Mouse (Mus musculus) limb, embryonic 15.5 days (tissue): ENCODE results near the gene Clec2l. TPM values are rescaled to one million over a fixed set of nuclear protein-coding genes. Genes with fewer than 3 reads are reported as not detected.

Source experiments
- ATAC-seq: fragments of 200-750 bp; cut with Nextera tagmentation; 2 replicates; pipeline ENCODE4 v1.8.0; 2017; ENCODE audit warnings: low read depth, moderate TSS enrichment; ENCODE audit not compliant: insufficient number of reproducible peaks, low FRiP score, low TSS enrichment
- H3K27ac ChIP-seq: fragments of 300-500 bp; sonication (generic); 2 replicates; pipeline ENCODE4 v1.5.1; 2015; ENCODE audit warnings: moderate library complexity, mild to moderate bottlenecking, inconsistent platforms
- H3K27me3 ChIP-seq: fragments of 300-500 bp; sonication (generic); 2 replicates; pipeline ENCODE4 v1.6.1; 2015; ENCODE audit warnings: inconsistent platforms
- H3K36me3 ChIP-seq: fragments of 300-500 bp; sonication (generic); 2 replicates; pipeline ENCODE4 v1.6.1; 2015; ENCODE audit warnings: inconsistent platforms
- H3K4me1 ChIP-seq: fragments of 300-500 bp; sonication (generic); 2 replicates; pipeline ENCODE4 v1.6.1; 2015; ENCODE audit warnings: inconsistent platforms
- H3K4me2 ChIP-seq: fragments of 300-500 bp; sonication (generic); 2 replicates; pipeline ENCODE4 v1.6.1; 2015; ENCODE audit warnings: mild to moderate bottlenecking, inconsistent platforms
- H3K4me3 ChIP-seq: fragments of 300-500 bp; sonication (generic); 2 replicates; pipeline ENCODE4 v1.5.1; 2015; ENCODE audit warnings: mild to moderate bottlenecking, inconsistent platforms
- H3K9ac ChIP-seq: fragments of 300-500 bp; sonication (generic); 2 replicates; pipeline ENCODE4 v1.6.1; 2015; ENCODE audit warnings: inconsistent platforms
- H3K9me3 ChIP-seq: fragments of 300-500 bp; sonication (generic); 2 replicates; pipeline ENCODE4 v1.6.1; 2016; ENCODE audit warnings: inconsistent platforms
- WGBS: fragments of 180-500 bp; shearing (Covaris S2); methylation state at CpG from one replicate; pipeline ENCODE4 v1.1.7; 2015; 5-methylcytosine and 5-hydroxymethylcytosine counted together
- polyA plus RNA-seq: library from polyadenylated mRNA; unstranded; fragments of >200 nt; fragmentation: Nextera tagmentation; extraction: Ambion mirVana; gene quantifications from 2 replicates; pipeline ENCODE4 v1.2.1, GENCODE M21; 2015

Gene Clec2l
- polyA plus RNA-seq, result 2.1 and 2.5 TPM in 2 replicates

DNA sequence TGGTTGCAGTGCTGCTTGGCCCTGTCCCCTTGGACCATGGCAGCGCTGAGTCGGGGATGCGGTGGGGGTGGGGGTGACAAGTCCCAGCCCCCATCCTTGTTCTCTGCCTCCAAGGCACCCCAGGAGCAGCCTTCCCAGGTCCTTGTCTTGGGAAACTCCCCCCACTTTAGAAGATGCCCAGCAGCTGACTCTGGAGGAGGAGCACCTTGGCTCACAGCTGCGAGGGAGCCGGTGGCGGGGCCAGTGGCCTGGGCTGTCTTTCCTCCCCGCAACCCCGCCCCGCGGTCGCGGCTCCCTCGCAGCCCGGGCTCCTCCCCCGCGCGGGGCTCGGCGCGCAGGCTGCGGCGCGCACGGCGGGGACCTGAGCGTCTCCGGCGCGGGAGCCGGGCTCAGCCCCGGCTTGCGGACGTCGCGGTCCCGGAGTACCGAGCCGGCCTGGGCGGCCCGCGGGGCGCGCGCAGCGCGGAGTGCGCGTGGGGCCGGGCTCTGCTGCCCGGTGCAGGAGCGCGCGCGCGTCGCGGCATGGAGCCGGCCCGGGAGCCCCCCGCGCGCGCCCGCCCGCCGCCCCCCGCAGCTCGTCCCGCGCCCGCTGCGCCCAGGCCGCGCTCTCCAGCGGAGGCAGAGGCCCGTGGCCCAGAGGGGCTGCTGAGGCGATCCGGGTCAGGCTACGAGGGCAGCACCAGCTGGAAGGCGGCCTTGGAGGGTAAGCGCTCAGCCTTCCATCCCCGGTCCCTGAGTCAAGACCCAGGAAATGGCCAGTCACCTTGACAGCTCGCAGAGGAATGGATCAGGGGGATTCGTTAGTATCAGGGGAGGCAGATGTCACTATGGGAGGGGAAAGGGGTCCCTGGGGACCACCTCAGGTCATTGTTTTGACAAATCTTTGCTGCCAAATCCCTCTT, at the start of gene Clec2l:
Gene Clec2l, plus strand, starts transcription at position 356 of the 902 bp plus-strand sequence.
- Histone ChIP-seq H3K9ac (peak within 1 kb of the TSS; percentile 51), H3K4me2 (peak within 1 kb of the TSS; percentile 92), H3K27ac (no peak within 1 kb of the TSS), H3K9me3 (no peaks in the 10 kb centered on the region), H3K27me3 (peaks cover 29% of the 10 kb centered on the region), H3K4me3 (peak within 1 kb of the TSS; percentile 60), H3K36me3 (no peaks in the 10 kb centered on the region), H3K4me1 (0 out of 2 replicates have a peak, but pooled peaks cover 9% of the 10 kb centered on the region)
- peak; percentile 66 for ATAC-seq
- under 1% methylated on average over 74 of the region's 84 CpGs for WGBS

DNA sequence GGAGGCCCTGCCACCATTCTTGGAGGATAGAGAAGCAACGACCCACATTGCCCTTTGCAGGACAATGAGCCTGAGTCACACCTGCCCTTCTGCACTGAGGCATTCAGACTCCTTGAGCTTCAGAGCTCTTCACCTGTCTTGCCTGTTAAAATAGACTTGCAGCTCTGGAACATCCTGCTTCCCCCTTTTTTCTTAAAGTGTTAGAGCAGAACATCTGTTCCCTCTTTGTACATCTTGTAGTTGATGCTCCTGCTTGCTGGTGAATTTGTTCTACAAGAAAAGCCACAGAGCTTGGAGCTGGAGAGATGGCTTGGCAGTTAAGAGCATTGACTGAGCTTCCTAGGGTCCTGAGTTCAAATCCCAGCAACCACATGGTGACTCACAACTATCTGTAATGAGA, 40.5 kb upstream of the Clec2l start:
- Histone ChIP-seq H3K9me3 (no peaks in the 10 kb centered on the region), H3K9ac (no peak overlapping the region), H3K27ac (no peak overlapping the region), H3K36me3 (peaks cover 33% of the 10 kb centered on the region), H3K4me2 (no peak overlapping the region), H3K4me3 (no peak overlapping the region), H3K4me1 (no peaks in the 10 kb centered on the region), H3K27me3 (no peaks in the 10 kb centered on the region)
- 89% methylated on average over 1 of the region's 1 CpGs for WGBS
- ATAC-seq, result no peak

- Histone ChIP-seq H3K4me2 (no peak overlapping the region), H3K27me3 (no peaks in the 10 kb centered on the region), H3K9me3 (no peaks in the 10 kb centered on the region), H3K4me1 (no peaks in the 10 kb centered on the region), H3K27ac (no peak overlapping the region), H3K36me3 (peaks cover 26% of the 10 kb centered on the region), H3K9ac (no peak overlapping the region), H3K4me3 (no peak overlapping the region)
- no peak for ATAC-seq
- 90% methylated on average over 2 of the region's 2 CpGs for WGBS
Measured at GRCm38 (mm10) chr6:38623457-38623856, 39.4 kb upstream of the Clec2l start.

- no peak for ATAC-seq
- H3K9me3 ChIP-seq, result no peaks in the 10 kb centered on the region
- H3K4me2 ChIP-seq, result no peak overlapping the region
- H3K36me3 ChIP-seq, result peaks cover 17% of the 10 kb centered on the region
- H3K4me1 ChIP-seq, result no peaks in the 10 kb centered on the region
- 60% methylated on average over 1 of the region's 1 CpGs for WGBS
- H3K27me3 ChIP-seq, result no peaks in the 10 kb centered on the region
- H3K4me3 ChIP-seq, result no peak overlapping the region
- H3K27ac ChIP-seq, result no peak overlapping the region
- H3K9ac ChIP-seq, result no peak overlapping the region
Measured at GRCm38 (mm10) chr6:38624439-38624838, 38.4 kb upstream of the Clec2l start.

DNA sequence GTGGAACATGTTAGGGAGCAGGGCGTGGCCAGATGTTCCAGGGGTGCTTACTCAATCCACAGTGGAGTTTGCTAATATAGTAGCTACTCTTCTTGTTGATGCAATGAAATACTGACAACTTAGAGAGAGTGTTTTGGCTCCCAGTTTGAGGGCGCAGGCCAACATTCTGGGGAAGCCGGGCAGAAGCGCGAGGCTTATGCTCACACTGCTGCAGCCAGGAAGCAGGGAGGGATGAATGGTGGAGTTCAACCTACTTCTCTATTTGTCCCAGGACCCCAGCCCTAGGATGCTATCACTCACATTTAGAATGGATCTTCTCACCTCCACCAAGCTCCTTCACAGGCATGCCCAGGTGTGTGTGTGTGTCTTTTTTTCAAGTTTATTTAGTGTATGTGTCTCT, 36.8 kb upstream of the Clec2l start:
- WGBS, result 87% methylated on average over 5 of the region's 5 CpGs
- no peak overlapping the region for H3K27ac ChIP-seq

GRCm38 (mm10) chr6:38627081-38627480, 35.8 kb upstream of the Clec2l start:
- ATAC-seq, result no peak
- Histone ChIP-seq H3K9ac (no peak overlapping the region), H3K4me2 (no peak overlapping the region), H3K4me1 (no peaks in the 10 kb centered on the region), H3K27ac (no peak overlapping the region), H3K27me3 (no peaks in the 10 kb centered on the region), H3K36me3 (peaks cover 14% of the 10 kb centered on the region), H3K4me3 (no peak overlapping the region), H3K9me3 (no peaks in the 10 kb centered on the region)
- 89% methylated on average over 4 of the region's 4 CpGs for WGBS

More for the DNA sequence above, 36.8 kb upstream of the Clec2l start:
- H3K4me3 ChIP-seq, result no peak overlapping the region
- no peak overlapping the region for H3K9ac ChIP-seq
- H3K9me3 ChIP-seq, result no peaks in the 10 kb centered on the region
- no peak overlapping the region for H3K4me2 ChIP-seq
- peaks cover 14% of the 10 kb centered on the region for H3K36me3 ChIP-seq
- no peaks in the 10 kb centered on the region for H3K27me3 ChIP-seq
- H3K4me1 ChIP-seq, result no peaks in the 10 kb centered on the region
- ATAC-seq, result no peak

DNA sequence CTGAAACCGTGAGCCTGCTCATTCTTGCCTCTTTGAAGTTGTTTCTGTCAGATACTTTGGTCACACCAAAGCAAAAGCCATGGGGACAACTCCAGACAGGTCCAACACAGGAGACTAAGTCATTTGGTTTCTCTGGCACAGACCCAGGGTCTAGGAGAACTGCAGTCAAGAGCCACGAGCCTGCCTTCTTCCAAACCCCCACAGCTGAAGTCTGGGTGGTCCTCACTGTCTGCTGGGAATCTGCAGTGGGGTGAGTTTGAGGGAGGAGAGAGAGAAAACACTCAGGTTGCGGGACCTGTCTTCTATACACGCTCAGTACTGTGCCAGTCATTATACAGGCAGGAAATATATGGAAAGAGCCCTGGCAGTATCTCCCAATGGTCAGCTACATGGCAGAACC, 35.4 kb upstream of the Clec2l start:
- Histone ChIP-seq H3K27ac (no peak overlapping the region), H3K4me2 (no peak overlapping the region), H3K9ac (no peak overlapping the region), H3K36me3 (peaks cover 14% of the 10 kb centered on the region), H3K9me3 (no peaks in the 10 kb centered on the region), H3K4me3 (no peak overlapping the region), H3K4me1 (no peaks in the 10 kb centered on the region), H3K27me3 (no peaks in the 10 kb centered on the region)
- ATAC-seq, result no peak
- WGBS, result 68% methylated on average over 4 of the region's 4 CpGs

DNA sequence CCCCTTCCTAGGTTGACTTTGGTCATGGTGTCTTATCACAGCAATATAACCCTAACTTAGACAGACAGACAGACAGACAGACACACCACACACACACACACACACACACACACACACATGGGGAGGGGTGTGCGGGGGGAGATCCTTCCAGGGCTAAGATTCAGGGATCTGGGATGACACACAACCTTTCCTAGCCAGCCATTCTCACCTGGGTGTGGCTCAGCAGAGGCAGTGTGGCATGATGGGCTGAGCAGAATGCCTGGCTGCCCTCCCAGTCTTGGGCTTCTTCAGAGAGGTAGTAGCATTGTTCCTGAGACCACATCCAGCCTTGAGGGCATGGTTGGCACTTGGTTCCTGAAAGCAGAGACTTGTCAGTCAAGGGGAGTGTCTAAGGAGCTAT, 33.3 kb upstream of the Clec2l start:
- H3K4me3 ChIP-seq, result no peak overlapping the region
- H3K9me3 ChIP-seq, result no peaks in the 10 kb centered on the region
- H3K9ac ChIP-seq, result no peak overlapping the region
- no peak overlapping the region for H3K4me2 ChIP-seq
- no peak for ATAC-seq
- H3K36me3 ChIP-seq, result peaks cover 14% of the 10 kb centered on the region
- H3K27ac ChIP-seq, result no peak overlapping the region
- WGBS, result 73% methylated on average over 1 of the region's 1 CpGs
- peaks cover 15% of the 10 kb centered on the region for H3K27me3 ChIP-seq
- H3K4me1 ChIP-seq, result no peaks in the 10 kb centered on the region

DNA sequence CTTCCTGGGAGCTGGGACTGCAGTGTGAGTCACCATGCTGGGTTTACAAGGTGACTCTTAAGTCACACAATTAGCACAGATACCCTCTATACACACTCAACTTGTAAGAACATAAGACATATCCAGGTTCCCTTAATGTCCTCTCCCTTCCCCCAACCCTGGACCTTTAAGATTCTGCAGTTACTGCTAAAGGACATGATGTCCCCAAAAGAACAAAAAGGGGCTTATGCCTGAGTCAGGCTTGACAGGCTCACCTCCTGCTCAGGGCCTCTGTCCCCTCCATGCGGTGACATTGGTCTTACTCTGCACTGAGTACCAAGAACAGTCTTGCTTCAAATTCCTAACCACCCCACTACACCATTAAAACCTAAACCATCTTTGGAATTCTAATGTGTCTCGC, 30.0 kb upstream of the Clec2l start:
- no peak overlapping the region for H3K9ac ChIP-seq
- H3K9me3 ChIP-seq, result no peaks in the 10 kb centered on the region
- H3K4me1 ChIP-seq, result peaks cover 20% of the 10 kb centered on the region
- no peak overlapping the region for H3K4me2 ChIP-seq
- WGBS, result 72% methylated on average over 2 of the region's 2 CpGs
- no peak overlapping the region for H3K4me3 ChIP-seq
- ATAC-seq, result no peak
- H3K27me3 ChIP-seq, result peaks cover 47% of the 10 kb centered on the region
- H3K27ac ChIP-seq, result no peak overlapping the region
- H3K36me3 ChIP-seq, result peaks cover 8% of the 10 kb centered on the region; the same call in 1 of the 2 replicates

- Histone ChIP-seq H3K9ac (no peak overlapping the region), H3K27me3 (peaks cover 61% of the 10 kb centered on the region), H3K4me2 (no peak overlapping the region), H3K4me3 (no peak overlapping the region), H3K9me3 (no peaks in the 10 kb centered on the region), H3K4me1 (peaks cover 20% of the 10 kb centered on the region), H3K36me3 (peaks cover 5% of the 10 kb centered on the region; the same call in 1 of the 2 replicates), H3K27ac (no peak overlapping the region)
- ATAC-seq, result no peak
- 84% methylated on average over 8 of the region's 8 CpGs for WGBS
Measured at GRCm38 (mm10) chr6:38634461-38634860, 28.4 kb upstream of the Clec2l start.

- Histone ChIP-seq H3K4me1 (peaks cover 20% of the 10 kb centered on the region), H3K4me3 (peak overlapping the region; percentile 51), H3K9me3 (no peaks in the 10 kb centered on the region), H3K9ac (peak overlapping the region; percentile 48), H3K36me3 (no peaks in the 10 kb centered on the region), H3K27ac (no peak overlapping the region; the same call in 1 of the 2 replicates), H3K4me2 (peak overlapping the region; percentile 99), H3K27me3 (peaks cover 76% of the 10 kb centered on the region)
- 1% methylated on average over 72 of the region's 72 CpGs for WGBS
- 0 out of 2 replicates have a peak, but pooled peaks have one; percentile 50 for ATAC-seq
Measured at GRCm38 (mm10) chr6:38635941-38636851, 26.7 kb upstream of the Clec2l start.
